Mouse (Mus musculus): Measurements from ENCODE around the gene Wasf3.

DNA sequence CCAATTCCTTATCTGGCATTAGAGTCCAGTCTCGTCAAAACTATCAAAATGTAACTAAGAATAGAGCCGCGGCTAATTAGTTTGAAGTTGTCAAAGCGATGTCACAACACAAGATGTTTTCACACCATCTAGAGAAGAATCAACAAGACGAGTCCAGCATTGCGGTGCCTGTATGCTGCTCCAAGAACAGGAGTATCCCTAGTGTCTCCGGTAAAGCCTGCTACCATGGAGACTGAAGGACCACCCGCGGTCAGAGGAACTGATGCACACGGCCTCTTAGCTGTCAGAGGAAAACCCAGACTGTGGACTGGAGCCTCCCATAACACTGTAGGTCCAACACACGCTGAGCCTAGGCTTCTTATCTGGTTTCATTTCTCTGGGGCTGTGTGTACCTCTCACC is 11.5 kb upstream of the Wasf3 start:
- TF ChIP-seq USF1 (IDR thresholded peaks at IDR 0.05; ENCODE audit: low read depth, low read length) (no peak), JUND (IDR thresholded peaks at IDR 0.05; ENCODE audit: low read depth, low read length) (no peak), POLR2A (IDR thresholded peaks at IDR 0.05; ENCODE audit: control insufficient read depth in 1 of 2, insufficient read depth in 1 of 2, low read depth in 1 of 2, low read length in 2 of 2, poor library complexity in 1 of 2) (no peak), CTCF (IDR thresholded peaks at IDR 0.05 in 2 of 3, conservative IDR thresholded peaks at IDR 0.05 in 1 of 3; ENCODE audit: control insufficient read depth in 1 of 3, insufficient read depth in 1 of 3, low read depth in 2 of 3, low read length in 3 of 3, poor library complexity in 1 of 3, severe bottlenecking in 1 of 3) (no peak), CHD1 (IDR thresholded peaks at IDR 0.05; ENCODE audit: low read depth, low read length) (no peak), E2F4 (IDR thresholded peaks at IDR 0.05; ENCODE audit: borderline replicate concordance, low read depth, low read length) (no peak), MEF2A (IDR thresholded peaks at IDR 0.05; ENCODE audit: extremely low read depth, insufficient replicate concordance, low read depth, low read length, poor library complexity, severe bottlenecking) (no peak), HCFC1 (IDR thresholded peaks at IDR 0.05; ENCODE audit: low read depth, low read length) (no peak)
